Mouse (Mus musculus) lung, embryonic 14.5 days (tissue): Measurements from ENCODE around the gene Agbl4. TPM values are rescaled to one million over a fixed set of nuclear protein-coding genes. Genes with fewer than 3 reads are reported as not detected.

ENCODE experiments used
- ATAC-seq: fragments of 200-750 bp; cut with Nextera tagmentation; 2 replicates; pipeline ENCODE4 v1.8.0; 2017; ENCODE audit warnings: mild to moderate bottlenecking, moderate TSS enrichment, moderate library complexity; ENCODE audit not compliant: insufficient read depth
- DNase-seq: peaks from one replicate; pipeline ENCODE4 v3.0.0-alpha.2; 2015
- H3K27ac ChIP-seq: fragments of 300-500 bp; sonication (generic); 2 replicates; pipeline ENCODE4 v1.5.1; 2014; ENCODE audit warnings: low read depth, mild to moderate bottlenecking, moderate library complexity
- H3K27me3 ChIP-seq: fragments of 300-500 bp; sonication (generic); 2 replicates; pipeline ENCODE4 v1.6.1; 2014; ENCODE audit warnings: low read length, control low read depth; ENCODE audit not compliant: insufficient read depth
- H3K36me3 ChIP-seq: fragments of 300-500 bp; sonication (generic); 2 replicates; pipeline ENCODE4 v1.6.1; 2014; ENCODE audit warnings: control low read depth; ENCODE audit not compliant: insufficient read depth
- H3K4me1 ChIP-seq: fragments of 300-500 bp; sonication (generic); 2 replicates; pipeline ENCODE4 v1.6.1; 2014; ENCODE audit warnings: antibody characterized with exemption, control low read depth; ENCODE audit not compliant: insufficient read depth
- H3K4me2 ChIP-seq: fragments of 300-500 bp; sonication (generic); 2 replicates; pipeline ENCODE4 v1.6.1; 2014; ENCODE audit warnings: mild to moderate bottlenecking
- H3K4me3 ChIP-seq: fragments of 300-500 bp; sonication (generic); 2 replicates; pipeline ENCODE4 v1.5.1; 2014; ENCODE audit warnings: low read depth, low read length
- H3K9ac ChIP-seq: fragments of 300-500 bp; sonication (generic); 2 replicates; pipeline ENCODE4 v1.6.1; 2014
- H3K9me3 ChIP-seq: fragments of 300-500 bp; sonication (generic); 2 replicates; pipeline ENCODE4 v1.6.1; 2016; ENCODE audit warnings: low read depth, low read length, control low read depth
- CTCF ChIP-seq: IDR thresholded peaks from 2 replicates; pipeline ENCODE4 v1.5.1; 2016; ENCODE audit warnings: antibody characterized with exemption, low read depth
- WGBS: fragments of 180-500 bp; shearing (Covaris S2); extraction: QIAGEN DNeasy Blood & Tissue Kit; methylation state at CpG from one replicate; pipeline ENCODE4 v1.1.7; 2014; 5-methylcytosine and 5-hydroxymethylcytosine counted together
- polyA plus RNA-seq: library from polyadenylated mRNA; unstranded; fragments of >200 nt; fragmentation: Nextera tagmentation; extraction: Ambion mirVana; gene quantifications from 2 replicates; pipeline ENCODE4 v1.2.1, GENCODE M21; 2014

The Agbl4 gene
- polyA plus RNA-seq, 1 experiment from 2014 or later = 0.34 TPM

GRCm38 (mm10) chr4:111588211-111588610 lies 1190.8 kb downstream of the Agbl4 start:
- no peak for TF ChIP-seq CTCF
- ATAC-seq = no peak
- WGBS = 83% methylated on average over 1 of the region's 1 CpGs

GRCm38 (mm10) chr4:111589467-111590170 lies 1192.2 kb downstream of the Agbl4 start:
- no peaks in the 10 kb centered on the region for H3K9me3 ChIP-seq
- ATAC-seq = no peak

More at GRCm38 (mm10) chr4:111588211-111588610, 1190.8 kb downstream of the Agbl4 start:
- no peak overlapping the region for H3K9ac ChIP-seq
- H3K27ac ChIP-seq = no peak overlapping the region
- H3K9me3 ChIP-seq = no peaks in the 10 kb centered on the region
- no peaks in the 10 kb centered on the region for H3K4me1 ChIP-seq
- no peak for DNase-seq
- H3K4me3 ChIP-seq = no peak overlapping the region
- no peaks in the 10 kb centered on the region for H3K36me3 ChIP-seq
- H3K27me3 ChIP-seq = no peaks in the 10 kb centered on the region
- H3K4me2 ChIP-seq = no peak overlapping the region

GRCm38 (mm10) chr4:111594655-111595295 lies 1197.3 kb downstream of the Agbl4 start:
- no peak for TF ChIP-seq CTCF
- 85% methylated on average over 3 of the region's 3 CpGs for WGBS
- Histone ChIP-seq H3K4me1 (no peaks in the 10 kb centered on the region), H3K9me3 (no peaks in the 10 kb centered on the region), H3K27ac (no peak overlapping the region), H3K9ac (no peak overlapping the region), H3K4me2 (no peak overlapping the region), H3K36me3 (no peaks in the 10 kb centered on the region), H3K4me3 (no peak overlapping the region), H3K27me3 (no peaks in the 10 kb centered on the region)
- DNase-seq (no peak), ATAC-seq (no peak)

More at GRCm38 (mm10) chr4:111589467-111590170, 1192.2 kb downstream of the Agbl4 start:
- no peak for TF ChIP-seq CTCF
- Histone ChIP-seq H3K27me3 (no peaks in the 10 kb centered on the region), H3K4me1 (no peaks in the 10 kb centered on the region), H3K9ac (no peak overlapping the region), H3K36me3 (no peaks in the 10 kb centered on the region), H3K4me3 (no peak overlapping the region), H3K27ac (no peak overlapping the region), H3K4me2 (no peak overlapping the region)
- no peak for DNase-seq
- WGBS = 87% methylated on average over 4 of the region's 4 CpGs

- Histone ChIP-seq H3K9me3 (no peaks in the 10 kb centered on the region), H3K4me1 (no peaks in the 10 kb centered on the region), H3K36me3 (no peaks in the 10 kb centered on the region), H3K4me3 (no peak overlapping the region), H3K9ac (no peak overlapping the region), H3K27ac (no peak overlapping the region), H3K27me3 (no peaks in the 10 kb centered on the region), H3K4me2 (no peak overlapping the region)
- DNase-seq = peak; percentile 7
- WGBS = 76% methylated on average over 2 of the region's 2 CpGs
- no peak for TF ChIP-seq CTCF
- ATAC-seq = no peak
Measured at GRCm38 (mm10) chr4:111597249-111597661, 1199.8 kb downstream of the Agbl4 start.

- H3K27me3 ChIP-seq = no peaks in the 10 kb centered on the region
- H3K9me3 ChIP-seq = no peaks in the 10 kb centered on the region
- DNase-seq (peak; percentile 6), ATAC-seq (no peak)
- no peak overlapping the region for H3K4me2 ChIP-seq
- H3K4me1 ChIP-seq = no peaks in the 10 kb centered on the region
- no peak for TF ChIP-seq CTCF
- WGBS = 43% methylated on average over 1 of the region's 1 CpGs
- H3K4me3 ChIP-seq = no peak overlapping the region
- no peaks in the 10 kb centered on the region for H3K36me3 ChIP-seq
- no peak overlapping the region for H3K27ac ChIP-seq
- no peak overlapping the region for H3K9ac ChIP-seq
Measured at GRCm38 (mm10) chr4:111597986-111598385, 1200.5 kb downstream of the Agbl4 start.

- H3K4me1 ChIP-seq = no peaks in the 10 kb centered on the region
- no peaks in the 10 kb centered on the region for H3K9me3 ChIP-seq
- DNase-seq (no peak), ATAC-seq (no peak)
- no peak overlapping the region for H3K4me2 ChIP-seq
- no peak for TF ChIP-seq CTCF
- WGBS = 78% methylated on average over 2 of the region's 2 CpGs
- H3K36me3 ChIP-seq = no peaks in the 10 kb centered on the region
- no peak overlapping the region for H3K9ac ChIP-seq
- H3K27ac ChIP-seq = no peak overlapping the region
- H3K27me3 ChIP-seq = no peaks in the 10 kb centered on the region
- no peak overlapping the region for H3K4me3 ChIP-seq
Measured at GRCm38 (mm10) chr4:111603194-111603593, 1205.7 kb downstream of the Agbl4 start.

- H3K9ac ChIP-seq = no peak overlapping the region
- no peak for TF ChIP-seq CTCF
- no peaks in the 10 kb centered on the region for H3K36me3 ChIP-seq
- no peaks in the 10 kb centered on the region for H3K9me3 ChIP-seq
- no peak overlapping the region for H3K4me2 ChIP-seq
- no peaks in the 10 kb centered on the region for H3K27me3 ChIP-seq
- H3K27ac ChIP-seq = no peak overlapping the region
- DNase-seq = no peak
- ATAC-seq = no peak
- no peak overlapping the region for H3K4me3 ChIP-seq
- no peaks in the 10 kb centered on the region for H3K4me1 ChIP-seq
- WGBS = 78% methylated on average over 8 of the region's 8 CpGs
Measured at GRCm38 (mm10) chr4:111607826-111608500, 1210.5 kb downstream of the Agbl4 start.
